Mouse (Mus musculus): ENCODE measurements around the gene Cramp1l.

The Cramp1l gene

DNA sequence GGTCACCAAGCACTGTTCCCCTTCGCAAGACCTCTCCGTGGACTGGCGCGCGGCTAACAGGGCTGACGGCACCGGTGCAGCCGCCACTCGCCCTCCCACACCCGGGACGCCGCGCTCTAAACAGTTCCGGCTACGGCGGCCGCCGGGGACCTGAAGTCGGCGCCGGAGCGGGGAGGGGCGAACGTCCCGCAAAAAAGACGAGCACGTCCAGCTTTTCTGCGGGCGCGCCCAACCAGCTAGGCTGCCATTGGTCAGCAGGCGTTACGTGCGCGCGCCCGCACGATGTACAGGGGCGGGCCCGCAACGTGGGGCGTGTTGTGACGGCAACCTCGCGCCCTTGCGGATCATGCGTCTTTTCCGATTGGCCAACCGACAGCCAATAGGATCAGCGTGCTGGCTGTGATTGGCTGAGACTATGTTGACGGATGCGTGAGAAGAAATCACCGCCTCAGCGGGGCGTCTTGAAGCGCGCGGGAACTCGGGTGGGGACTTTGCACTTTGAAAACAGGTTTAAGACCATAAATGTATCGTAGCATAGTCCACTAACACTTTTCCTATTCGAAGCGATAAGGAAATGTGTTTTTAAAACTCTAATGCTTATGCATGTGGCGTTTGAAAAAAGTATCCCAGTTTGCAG, at the start of gene Cramp1l, which contains the start of gene Ift140:
Cramp1l (minus strand) TSS at position 134 of the 637 bp plus-strand sequence.
Ift140 (plus strand) TSS at position 431 of the 637 bp plus-strand sequence.
- peak; percentile 100 for DNase-seq

DNA sequence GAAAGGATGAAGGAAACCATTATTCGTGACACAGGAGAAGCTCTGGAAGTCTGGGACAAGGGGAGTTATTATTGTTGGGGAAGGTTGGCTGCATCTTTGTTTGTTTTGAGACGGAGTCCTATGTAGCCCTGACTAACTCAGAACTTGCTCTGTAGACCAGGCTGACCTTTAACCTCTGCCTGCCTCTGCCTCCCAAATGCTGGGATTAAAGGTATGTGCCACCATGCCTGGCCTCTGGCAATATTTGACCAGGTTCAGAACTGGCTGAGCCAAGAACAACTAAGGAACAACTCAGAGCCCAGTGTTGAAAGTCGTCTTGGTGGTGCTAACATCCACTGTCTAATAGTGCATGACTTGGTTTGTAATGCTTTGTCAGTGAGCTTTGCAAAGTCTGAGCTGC, 49.6 kb upstream of the Cramp1l start:
- no peak for DNase-seq

- peak; percentile 84 for DNase-seq
Measured at GRCm38 (mm10) chr17:25064351-25064750, 48.8 kb upstream of the Cramp1l start.

GRCm38 (mm10) chr17:25063872-25064271, 48.3 kb upstream of the Cramp1l start:
- DNase-seq: no peak

DNA sequence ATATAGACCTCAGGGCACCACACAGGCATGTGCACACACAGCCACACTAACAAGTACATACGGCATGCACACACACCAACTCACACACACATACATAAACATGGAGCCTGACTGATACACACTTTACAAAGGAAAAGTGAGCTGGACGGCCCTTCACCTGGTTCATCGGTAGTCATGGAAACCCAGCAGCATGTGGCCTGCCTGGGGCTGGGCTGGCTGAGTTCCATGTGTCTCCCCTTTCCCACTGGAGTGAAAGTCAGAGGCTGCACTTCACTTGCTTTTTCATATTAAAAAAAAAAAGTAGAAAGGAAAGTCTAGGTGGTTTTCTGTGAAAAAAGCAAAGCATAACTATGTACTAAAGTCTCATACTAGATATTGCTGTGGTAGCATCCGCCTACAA, 47.7 kb upstream of the Cramp1l start:
- no peak for DNase-seq

DNA sequence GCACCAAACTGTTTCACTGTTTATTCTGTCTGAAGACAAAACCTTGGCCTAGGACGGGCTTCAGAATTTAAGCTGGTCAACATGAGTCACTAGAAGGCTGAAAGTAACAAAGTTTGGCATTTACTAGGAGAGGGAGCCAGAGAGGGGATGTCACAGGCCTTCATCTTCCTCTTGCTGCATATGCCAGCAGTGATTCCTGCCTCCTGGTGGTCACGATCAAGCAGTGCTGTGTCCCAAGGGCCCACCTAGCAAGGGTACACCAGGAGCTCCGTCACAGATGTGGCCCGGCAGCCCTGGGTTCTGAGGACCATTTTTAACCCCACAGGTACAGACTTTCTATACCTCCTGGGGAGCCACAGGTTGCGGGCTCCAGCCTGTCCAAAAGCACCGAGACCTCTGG, 41.5 kb upstream of the Cramp1l start:
- no peak for DNase-seq

DNA sequence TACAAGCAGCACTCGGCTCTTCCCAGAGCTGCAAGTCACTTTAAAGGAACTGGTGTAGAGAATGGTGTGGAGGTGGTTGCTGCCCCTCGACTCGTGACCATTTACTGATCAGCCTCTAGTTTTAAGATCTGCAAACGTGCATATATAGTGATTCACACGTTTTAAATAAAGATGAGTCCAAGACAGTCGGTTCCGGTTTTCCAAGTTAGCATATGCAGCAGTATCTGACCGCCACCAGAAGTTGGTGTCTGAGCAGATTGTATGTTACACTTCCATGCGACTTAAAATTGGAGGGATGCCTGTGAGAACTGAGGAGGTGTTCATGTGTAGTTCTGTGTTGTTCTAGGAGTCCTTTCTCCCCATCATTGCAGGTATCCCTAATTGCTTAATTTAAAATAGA, 37.7 kb upstream of the Cramp1l start:
- no peak for DNase-seq

DNA sequence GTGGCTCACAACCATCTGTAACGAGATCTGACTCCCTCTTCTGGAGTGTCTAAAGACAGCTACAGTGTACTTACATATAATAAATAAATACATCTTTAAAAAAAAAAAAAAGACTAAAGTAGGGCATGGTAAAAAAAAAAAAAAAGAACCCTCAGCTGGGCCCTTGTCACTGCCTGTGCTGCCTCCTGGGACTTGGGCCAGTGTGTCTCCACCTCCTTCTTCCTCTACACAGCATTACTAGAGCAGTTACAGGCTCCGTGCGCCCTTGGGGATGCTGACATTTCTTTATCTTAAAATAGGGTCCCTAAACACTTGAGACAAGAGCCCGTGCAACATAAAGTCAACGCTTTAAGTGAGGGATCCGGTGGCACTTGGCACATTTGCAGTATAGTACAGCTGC, 31.6 kb upstream of the Cramp1l start:
- DNase-seq: no peak

- no peak for DNase-seq
Measured at GRCm38 (mm10) chr17:25045281-25045680, 29.7 kb upstream of the Cramp1l start.

- no peak for DNase-seq
Measured at GRCm38 (mm10) chr17:25044879-25045278, 29.3 kb upstream of the Cramp1l start.

- peak; percentile 26 for DNase-seq
Measured at GRCm38 (mm10) chr17:25036183-25036582, 20.6 kb upstream of the Cramp1l start.

GRCm38 (mm10) chr17:25016292-25017132, 924 bp upstream of the Cramp1l start:
- DNase-seq: peak; percentile 87

DNA sequence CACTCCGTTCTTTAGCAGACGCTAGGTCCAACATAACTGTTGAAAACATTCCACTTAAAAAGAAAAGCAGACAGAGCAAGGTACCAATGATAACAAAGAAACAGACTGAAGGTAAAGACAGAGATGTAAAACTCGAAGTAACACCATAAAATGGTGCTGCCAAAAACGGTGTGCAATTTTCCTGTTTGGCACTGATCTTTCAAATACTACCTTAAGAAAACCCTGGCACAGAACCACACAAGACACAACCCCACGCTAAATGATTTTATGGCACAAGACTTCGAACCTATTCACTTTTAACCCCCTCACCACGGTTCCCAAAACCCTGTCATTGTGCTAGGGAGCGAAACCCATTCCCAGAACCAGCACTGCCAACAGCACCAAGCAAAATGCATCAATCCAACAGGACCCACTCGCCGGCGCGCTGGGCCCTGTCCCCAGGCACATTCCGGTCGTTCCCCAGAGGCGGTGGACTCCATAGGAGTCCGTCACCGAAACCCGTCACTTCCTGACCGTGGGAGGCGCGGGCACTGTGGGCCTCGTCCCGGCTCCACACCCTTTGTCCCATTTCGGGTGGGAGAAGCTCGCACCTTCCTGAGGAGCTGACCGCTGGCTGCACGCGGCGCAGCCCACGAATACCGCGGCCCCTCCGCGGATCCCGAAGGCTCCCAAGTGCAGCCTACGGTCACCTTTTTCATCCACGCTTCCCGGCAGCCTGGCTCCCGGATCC, 582 bp downstream of the Cramp1l start:
- peak; percentile 65 for DNase-seq

GRCm38 (mm10) chr17:25013606-25014501, 1.7 kb downstream of the Cramp1l start:
- DNase-seq: peak; percentile 48

GRCm38 (mm10) chr17:25007480-25007879, 8.1 kb downstream of the Cramp1l start:
- DNase-seq: no peak

GRCm38 (mm10) chr17:25005102-25005501, 10.5 kb downstream of the Cramp1l start:
- DNase-seq: no peak

DNA sequence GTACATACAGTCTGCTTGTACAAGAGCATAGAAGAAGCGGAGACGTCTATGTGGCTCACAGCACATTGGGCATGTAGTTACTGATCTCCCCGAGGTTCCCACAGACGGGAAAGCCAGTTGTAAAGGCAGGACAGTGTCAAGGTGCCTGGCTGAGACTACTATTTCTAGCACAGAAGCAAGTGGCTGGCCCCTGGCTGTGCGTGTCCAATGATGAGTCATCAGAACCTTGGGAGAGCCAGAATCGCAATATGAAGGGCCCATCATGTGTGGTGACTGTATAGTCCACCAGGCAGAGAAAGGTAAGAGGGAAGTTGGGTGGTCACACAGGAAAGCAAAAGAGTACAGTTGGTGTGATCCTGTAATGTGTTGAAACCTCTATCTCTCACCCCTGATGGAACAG, 20.9 kb downstream of the Cramp1l start:
- DNase-seq: no peak

GRCm38 (mm10) chr17:24987221-24987620, 28.4 kb downstream of the Cramp1l start:
- no peak for DNase-seq

GRCm38 (mm10) chr17:24960852-24961715, 54.5 kb downstream of the Cramp1l start:
- DNase-seq: no peak

- DNase-seq: peak; percentile 99
Measured at GRCm38 (mm10) chr17:24960135-24960851, 55.3 kb downstream of the Cramp1l start, which contains the start of gene Jpt2. Jpt2 (minus strand) TSS chr17:24960689.

DNA sequence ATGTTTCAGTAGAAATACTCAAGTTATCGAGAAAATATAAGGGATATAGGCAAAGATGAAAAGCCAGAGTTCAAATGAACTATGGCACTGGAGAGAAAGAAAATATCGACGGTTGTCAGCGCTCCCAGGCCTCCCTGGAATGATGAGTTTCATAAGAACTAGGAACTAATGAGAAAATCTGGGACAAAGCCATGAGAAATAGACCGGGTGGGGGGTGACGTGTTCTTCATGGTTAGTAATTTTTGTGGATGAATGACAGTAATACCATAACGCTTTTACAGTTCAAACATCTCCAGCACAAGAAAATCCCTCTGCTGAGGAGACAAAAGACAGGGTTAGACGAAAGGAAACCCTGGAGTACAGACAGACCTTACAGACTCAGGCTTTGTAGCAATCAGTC, 56.2 kb downstream of the Cramp1l start:
- DNase-seq: no peak
